Mouse (Mus musculus) cerebellum, postnatal 4 days (tissue): Measurements from ENCODE around the gene Spsb4.

Source experiments
- DNase-seq, 2 experiments: peaks; one replicate each; pipeline ENCODE4 v3.0.0; 2022; ENCODE audit warnings: low spot score in 2 of 2, mixed read lengths in 1 of 2

Spsb4 gene

GRCm38 (mm10) chr9:96904360-96905355 is 114.0 kb downstream of the Spsb4 start:
- no peak for DNase-seq

GRCm38 (mm10) chr9:96899717-96900116 is 118.9 kb downstream of the Spsb4 start:
- no peak for DNase-seq

- no peak for DNase-seq
Measured at GRCm38 (mm10) chr9:96899004-96899403, 119.6 kb downstream of the Spsb4 start.

GRCm38 (mm10) chr9:96896690-96897089 is 122.0 kb downstream of the Spsb4 start:
- no peak for DNase-seq

GRCm38 (mm10) chr9:96893582-96893981 is 125.1 kb downstream of the Spsb4 start:
- no peak for DNase-seq
